Mouse (Mus musculus): ENCODE data around the gene Sh3pxd2a.

Gene Sh3pxd2a

DNA sequence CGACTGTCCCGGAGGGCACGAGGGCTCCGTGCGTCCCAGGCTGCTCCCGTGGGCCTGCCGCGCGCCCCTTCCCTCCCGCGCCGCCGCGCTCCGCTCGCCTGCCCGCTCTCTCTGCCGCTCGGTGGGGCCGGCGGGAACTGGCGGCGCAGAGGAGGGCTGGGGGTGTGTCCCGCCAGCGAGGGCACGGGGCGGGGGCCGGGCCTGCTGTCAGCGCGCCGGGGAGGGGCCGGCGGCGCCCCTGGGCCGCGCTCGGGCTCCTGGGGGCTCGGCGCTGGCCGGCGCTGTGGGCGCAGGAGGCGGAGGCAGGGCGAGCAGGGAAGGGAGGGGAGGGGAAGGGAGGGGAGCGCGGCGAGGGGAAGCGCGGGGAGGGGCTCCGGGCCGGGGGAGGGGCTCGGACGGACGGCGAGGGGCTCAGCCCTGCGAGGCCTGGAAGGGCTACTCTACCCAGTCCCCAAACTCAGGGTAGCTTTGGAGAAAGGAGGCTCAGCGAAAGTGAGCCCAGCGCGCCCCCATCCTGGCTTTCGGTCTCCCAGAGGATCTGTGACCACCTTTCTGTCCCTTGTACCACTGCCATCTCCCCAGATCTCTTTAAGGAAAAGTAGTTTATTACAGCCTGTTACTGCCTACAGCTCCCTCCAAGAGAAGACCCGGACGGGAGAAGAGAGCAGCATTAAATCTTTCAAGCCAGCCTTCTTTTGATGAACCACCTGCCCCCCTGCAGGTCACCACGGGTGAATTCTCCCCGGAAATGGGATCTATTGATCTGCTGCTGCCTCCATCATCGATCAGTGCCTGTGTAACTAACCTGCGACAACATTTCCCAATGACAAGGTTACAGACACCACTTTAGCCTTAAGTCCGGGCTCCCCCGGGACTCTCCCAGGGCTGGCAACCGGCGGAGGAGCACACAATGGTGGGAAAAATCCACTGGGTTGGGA, at the start of gene Sh3pxd2a:
Gene Sh3pxd2a (minus strand): TSS at position 98 of the 938 bp plus-strand sequence.
- no peak for DNase-seq

DNA sequence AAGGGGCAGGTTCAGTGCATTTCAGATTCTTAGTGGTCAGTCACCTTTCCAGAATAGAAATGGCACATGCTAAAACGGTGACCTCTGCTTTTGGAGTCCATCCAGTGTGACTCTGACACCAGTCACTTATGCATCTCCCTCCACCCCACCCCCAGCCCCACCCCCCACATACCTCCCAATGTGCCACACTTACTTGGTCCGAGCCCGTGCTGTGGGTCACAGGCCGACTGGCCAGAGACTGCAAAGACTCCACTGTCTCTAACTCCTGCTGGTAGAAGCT, 49.4 kb upstream of the Sh3pxd2a start:
- DNase-seq = no peak

- no peak for DNase-seq
Observed at GRCm38 (mm10) chr19:47512794-47513617, 48.8 kb upstream of the Sh3pxd2a start.

GRCm38 (mm10) chr19:47511958-47512357, 47.8 kb upstream of the Sh3pxd2a start:
- no peak for DNase-seq

- DNase-seq = peak; percentile 47
Observed at GRCm38 (mm10) chr19:47511294-47511675, 47.1 kb upstream of the Sh3pxd2a start.

- peak; percentile 63 for DNase-seq
Observed at GRCm38 (mm10) chr19:47510473-47511293, 46.5 kb upstream of the Sh3pxd2a start.

DNA sequence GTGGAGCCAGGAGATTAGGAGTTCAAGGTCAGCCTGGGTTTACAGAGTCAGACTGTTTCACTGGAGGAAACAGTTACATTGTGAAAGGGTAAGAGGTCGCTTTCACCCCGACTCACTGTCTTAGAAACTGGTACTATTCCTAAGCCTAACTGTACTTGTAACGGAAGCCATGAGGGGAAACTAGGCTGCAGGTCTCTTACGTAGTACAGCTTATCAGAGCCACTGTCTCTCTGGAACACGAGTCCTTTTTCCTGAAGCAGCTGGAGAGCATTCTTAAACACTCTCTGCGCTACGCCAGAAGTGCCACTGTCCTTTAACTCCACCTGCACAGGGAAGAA, 45.9 kb upstream of the Sh3pxd2a start:
- no peak for DNase-seq

DNA sequence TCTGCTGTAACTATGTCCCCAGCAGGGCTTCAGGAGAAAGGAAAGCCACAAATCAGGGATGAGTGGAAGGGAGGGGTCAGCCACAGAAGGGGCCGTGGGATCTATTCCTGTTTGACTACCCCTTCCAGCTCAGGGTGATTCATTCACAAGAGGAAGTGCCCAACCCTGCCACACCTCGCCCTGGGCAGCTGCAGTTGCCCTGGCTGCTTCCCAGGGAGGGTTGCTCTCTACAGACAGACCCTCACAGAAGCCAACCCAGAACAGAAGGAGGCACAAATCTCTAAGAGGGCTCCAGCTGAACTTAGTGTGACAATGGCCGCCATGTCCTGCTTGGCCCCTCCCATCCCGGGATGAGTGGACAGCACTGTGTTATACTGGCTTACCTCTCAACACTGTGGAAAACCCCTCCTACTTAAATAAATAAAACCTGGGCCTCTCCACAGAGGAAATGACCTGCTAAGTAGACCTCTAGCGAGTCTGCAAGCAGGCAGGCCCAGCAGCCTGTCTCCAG, 44.6 kb upstream of the Sh3pxd2a start:
- DNase-seq = no peak

GRCm38 (mm10) chr19:47508191-47508590, 44.0 kb upstream of the Sh3pxd2a start:
- DNase-seq = no peak

GRCm38 (mm10) chr19:47507128-47508121, 43.2 kb upstream of the Sh3pxd2a start:
- peak; percentile 76 for DNase-seq

DNA sequence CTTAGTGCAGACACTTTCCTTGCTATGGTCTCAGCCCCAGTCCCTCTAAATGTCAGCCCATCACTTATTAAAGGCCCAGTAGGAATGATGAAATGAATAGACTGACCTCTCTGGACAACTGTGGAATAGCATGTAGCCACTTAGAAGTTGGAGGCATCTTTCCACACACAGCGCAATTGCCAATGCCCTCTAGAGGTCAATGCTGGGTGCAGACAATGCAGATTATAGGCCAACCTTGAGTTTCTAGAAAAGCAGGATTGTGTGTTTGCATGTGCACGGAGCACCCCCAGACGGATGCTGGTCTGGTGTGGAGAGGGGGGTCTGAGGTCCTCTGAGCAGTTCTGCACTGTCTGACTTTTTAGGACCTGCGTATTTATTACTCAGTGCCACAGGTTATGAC, 39.4 kb upstream of the Sh3pxd2a start:
- peak; percentile 19 for DNase-seq

DNA sequence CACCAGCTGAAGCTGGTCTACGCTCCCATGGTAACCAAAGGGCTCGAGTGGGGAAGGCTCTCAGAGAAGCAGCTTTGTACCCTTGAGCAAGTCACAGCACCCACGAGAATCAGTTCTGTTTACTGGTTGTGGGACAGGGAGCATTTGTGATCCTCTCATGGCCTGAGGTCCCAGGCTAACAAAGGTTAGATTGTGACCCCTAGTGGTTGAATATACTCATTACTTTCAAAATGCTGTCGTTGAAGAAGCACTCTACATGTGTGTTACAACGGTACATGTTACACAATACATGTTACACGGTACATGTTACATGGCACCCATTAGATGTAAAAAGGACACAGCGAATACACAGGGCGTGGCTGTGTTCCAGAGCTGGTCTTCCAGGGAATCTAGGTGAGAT, 38.4 kb upstream of the Sh3pxd2a start:
- DNase-seq = peak; percentile 9

DNA sequence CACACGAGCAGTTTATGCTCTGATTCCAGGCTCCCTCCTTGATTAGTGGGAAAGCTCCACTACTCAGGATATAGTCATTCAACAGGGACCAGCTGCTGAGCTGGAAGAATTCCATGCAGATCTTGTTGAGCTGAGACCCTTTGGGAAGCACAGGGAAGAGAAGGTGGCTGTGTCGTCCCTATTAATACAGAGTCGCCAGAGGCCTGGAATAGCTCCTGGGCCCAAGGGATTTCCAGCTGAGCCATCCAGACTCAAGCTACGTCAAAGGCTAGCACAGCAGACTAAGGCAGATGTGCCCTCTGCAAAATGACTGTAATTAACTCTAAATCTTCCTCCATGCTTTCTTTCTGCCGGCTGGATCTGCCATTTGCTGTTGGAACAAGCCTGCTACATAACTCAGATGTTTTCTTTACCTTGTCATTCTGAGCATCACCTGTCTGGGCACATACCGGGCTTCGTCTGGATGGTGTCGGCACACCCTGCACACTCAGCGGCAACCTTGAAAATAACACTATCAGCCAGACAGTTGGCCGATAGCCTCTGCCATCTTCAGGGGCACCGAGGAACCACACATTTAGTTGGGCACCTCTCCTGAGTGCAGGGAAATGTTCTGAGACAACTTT, 36.3 kb upstream of the Sh3pxd2a start:
- no peak for DNase-seq

GRCm38 (mm10) chr19:47499841-47500240, 35.6 kb upstream of the Sh3pxd2a start:
- no peak for DNase-seq

GRCm38 (mm10) chr19:47498942-47499341, 34.7 kb upstream of the Sh3pxd2a start:
- DNase-seq = no peak

- DNase-seq = no peak
Observed at GRCm38 (mm10) chr19:47497736-47498135, 33.5 kb upstream of the Sh3pxd2a start.

DNA sequence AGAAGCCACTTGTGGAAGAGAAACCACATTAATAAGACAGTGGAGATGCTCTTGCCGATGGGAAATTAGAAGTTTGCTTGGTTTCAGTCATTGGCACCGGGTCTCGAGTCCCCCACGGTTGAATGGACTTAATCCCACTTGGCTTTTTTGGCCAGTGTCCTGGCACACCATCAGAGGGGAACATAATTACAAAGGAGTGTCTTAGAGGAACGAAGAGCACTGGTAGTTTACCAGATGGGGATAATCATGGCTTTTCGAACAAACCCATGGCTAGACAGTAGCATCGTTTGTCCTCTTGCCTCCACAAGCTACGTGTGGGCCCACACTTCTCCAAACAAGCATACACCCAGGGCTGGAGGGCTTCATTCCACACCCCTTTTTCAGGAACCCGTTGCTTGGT, 33.1 kb upstream of the Sh3pxd2a start:
- no peak for DNase-seq

DNA sequence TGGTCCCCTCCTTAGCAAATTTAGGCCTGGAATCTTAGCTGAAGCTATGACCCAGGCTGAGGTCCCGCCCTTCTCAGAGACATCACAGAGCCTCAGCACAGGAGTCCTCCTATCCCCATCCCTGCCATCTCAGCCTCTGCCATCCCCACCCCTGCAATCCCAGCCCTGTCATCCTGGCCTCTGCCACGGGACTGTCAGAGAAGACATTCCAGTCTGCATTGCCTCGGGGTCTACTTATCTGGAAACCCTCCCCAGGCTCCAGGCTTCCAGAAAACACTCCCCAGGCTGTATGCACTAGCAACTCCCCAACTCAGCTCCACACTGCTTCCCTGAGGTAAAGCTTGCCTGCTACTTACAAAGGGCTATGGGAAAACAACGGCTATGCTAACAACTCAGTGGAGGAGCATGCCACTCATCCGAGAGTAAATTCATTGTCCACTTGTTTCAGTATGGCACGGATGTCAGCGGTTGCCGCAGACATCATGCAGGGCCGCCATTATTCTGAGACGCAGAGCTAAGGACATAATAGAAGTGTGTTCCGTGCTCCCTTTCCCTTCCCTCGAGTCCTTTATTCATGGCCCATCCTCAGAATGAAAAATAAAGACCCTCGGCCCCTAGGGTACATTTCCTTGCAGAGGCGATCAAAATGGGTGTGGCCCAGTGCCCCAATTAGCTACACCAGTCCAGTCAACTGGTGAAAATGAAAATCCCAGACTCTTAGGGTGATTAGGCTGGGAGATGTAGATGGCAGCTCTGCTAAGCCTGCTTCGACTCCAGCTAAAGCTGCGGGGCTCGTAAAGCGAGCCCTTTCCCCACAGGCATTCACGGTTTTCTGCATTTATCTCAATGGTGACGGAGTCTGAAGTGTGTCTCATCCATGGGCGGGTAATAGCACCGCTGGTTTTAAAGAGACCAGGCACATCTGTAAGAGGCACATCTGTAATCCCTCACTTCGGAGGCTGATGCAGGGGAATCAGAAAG, 29.1 kb upstream of the Sh3pxd2a start:
- DNase-seq = no peak

- DNase-seq = no peak
Observed at GRCm38 (mm10) chr19:47492422-47492821, 28.2 kb upstream of the Sh3pxd2a start.

DNA sequence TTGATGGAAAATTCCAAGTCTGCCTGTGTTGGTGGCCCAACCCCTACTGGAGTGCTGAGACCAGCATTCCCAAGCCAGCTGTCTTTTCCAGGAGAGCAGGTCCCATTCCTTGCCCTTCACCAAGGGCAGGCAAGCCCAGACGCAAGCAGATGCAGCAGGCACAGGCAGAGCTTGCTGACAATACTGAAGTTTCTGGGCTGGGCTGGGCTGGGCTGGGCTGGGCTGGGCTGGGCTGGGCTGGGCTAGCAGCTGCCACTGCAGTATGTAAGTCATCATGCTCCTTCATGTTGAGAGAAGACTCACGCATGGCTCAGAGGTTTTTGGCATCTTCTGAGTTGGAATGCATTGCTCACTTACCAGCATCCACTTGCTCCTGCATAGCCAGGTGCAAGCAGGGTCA, 27.7 kb upstream of the Sh3pxd2a start:
- no peak for DNase-seq
